In the genomic region with DNA sequence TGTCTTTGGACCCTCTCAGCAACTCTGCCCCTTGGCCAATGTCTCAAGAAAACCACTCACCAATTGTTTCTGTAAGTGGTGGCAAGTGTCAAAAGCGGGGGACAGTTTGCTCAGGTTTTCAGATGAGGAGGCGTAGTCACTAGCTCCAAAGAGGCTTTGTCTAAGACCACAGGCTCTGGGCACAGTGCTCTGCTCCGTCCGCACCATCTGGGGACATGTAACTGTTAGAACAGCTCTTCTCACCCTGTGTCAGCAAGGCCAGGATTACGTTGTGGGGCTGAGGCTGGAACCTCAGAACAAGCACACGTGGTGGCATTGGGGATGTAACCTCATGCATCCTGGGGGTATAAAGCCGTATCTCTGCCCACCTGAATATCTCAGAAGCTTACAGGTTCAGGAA, we compare ENCODE assay signal across 21 mouse cellular contexts. TPM values are rescaled to one million over a fixed set of nuclear protein-coding genes. Genes with fewer than 3 reads are reported as not detected.
DNase-seq lines count a peak whose midpoint lies in the region; ATAC-seq lines count a peak whose summit lies in the region.
"Had no signal": no experiment of that assay in that cellular context is flagged by ENCODE, and none has a peak within 500 bp of the region (broad histone marks: within the 10 kb centered on the region; RNA-seq: fewer than 3 reads in every experiment).

No protein-coding gene starts in this region.

- WGBS in midbrain, embryonic 10.5 days: 83% methylated on average over 7 of the region's 7 CpGs
- WGBS in midbrain, embryonic 13.5 days: 79% methylated on average over 7 of the region's 7 CpGs
- WGBS in embryonic facial prominence, embryonic 13.5 days: 83% methylated on average over 7 of the region's 7 CpGs

- no peaks in the 10 kb centered on the region for H3K9me3 ChIP-seq in midbrain, embryonic 10.5 days (replicated peaks)
- H3K9me3 ChIP-seq in midbrain, embryonic 13.5 days: no peaks in the 10 kb centered on the region
- H3K9me3 ChIP-seq in embryonic facial prominence, embryonic 13.5 days: no peaks in the 10 kb centered on the region
- H3K9me3 ChIP-seq: embryonic facial prominence, embryonic 15.5 days; hindbrain, embryonic 10.5 days; midbrain, embryonic 12.5 days had no signal

- H3K27me3 ChIP-seq in midbrain, embryonic 10.5 days (ENCODE audit: low read depth, poor library complexity, severe bottlenecking): peaks cover 22% of the 10 kb centered on the region
- peaks cover 7% of the 10 kb centered on the region; the same call in 1 of the 2 replicates for H3K27me3 ChIP-seq in midbrain, embryonic 13.5 days
- no peaks in the 10 kb centered on the region for H3K27me3 ChIP-seq in embryonic facial prominence, embryonic 13.5 days
- H3K27me3 ChIP-seq: embryonic facial prominence, embryonic 15.5 days had no signal

- H3K9ac ChIP-seq in midbrain, embryonic 13.5 days (replicated peaks): no peak overlapping the region
- no peak overlapping the region for H3K9ac ChIP-seq in embryonic facial prominence, embryonic 13.5 days
- H3K9ac ChIP-seq: embryonic facial prominence, embryonic 15.5 days; midbrain, embryonic 12.5 days had no signal

- H3K27ac ChIP-seq in midbrain, embryonic 10.5 days (replicated peaks): no peak overlapping the region
- H3K27ac ChIP-seq in midbrain, embryonic 13.5 days: no peak overlapping the region
- H3K27ac ChIP-seq in embryonic facial prominence, embryonic 13.5 days: no peak overlapping the region
- H3K27ac ChIP-seq: embryonic facial prominence, embryonic 15.5 days; midbrain, embryonic 12.5 days had no signal

- 0 out of 2 replicates have a peak overlapping the region, but pooled peaks have one; percentile 97 for H3K4me3 ChIP-seq in midbrain, embryonic 10.5 days
- no peak overlapping the region for H3K4me3 ChIP-seq in midbrain, embryonic 13.5 days (replicated peaks)
- H3K4me3 ChIP-seq in embryonic facial prominence, embryonic 13.5 days: no peak overlapping the region
- H3K4me3 ChIP-seq: midbrain, embryonic 12.5 days had no signal

- peak; percentile 93 for DNase-seq in heart, adult 11 months
- DNase-seq in heart, postnatal 10 days: no peak
- no peak for DNase-seq in midbrain, embryonic 10.5 days (ENCODE audit: low spot score)
- DNase-seq in frontal cortex, postnatal 14 days (ENCODE audit: low spot score in 2 of 2): no peak
- no peak for DNase-seq in right cerebral cortex, postnatal 25 days
- DNase-seq: adrenal gland, adult 8-10 months; cerebellum, adult 11-12 months; cerebellum, postnatal 14 days; gastrocnemius, postnatal 10 days; kidney, adult 8-10 months; kidney, postnatal 14 days; lung, postnatal 4 days; right cerebral cortex, postnatal 14 days; spleen, adult 18-20 months had no signal

- H3K36me3 ChIP-seq in midbrain, embryonic 10.5 days: no peaks in the 10 kb centered on the region
- no peaks in the 10 kb centered on the region for H3K36me3 ChIP-seq in midbrain, embryonic 13.5 days
- H3K36me3 ChIP-seq in embryonic facial prominence, embryonic 13.5 days: no peaks in the 10 kb centered on the region
- H3K36me3 ChIP-seq: embryonic facial prominence, embryonic 15.5 days; hindbrain, embryonic 10.5 days; midbrain, embryonic 12.5 days had no signal

- H3K4me2 ChIP-seq in midbrain, embryonic 13.5 days (replicated peaks): no peak overlapping the region
- H3K4me2 ChIP-seq in embryonic facial prominence, embryonic 13.5 days: 0 out of 2 replicates have a peak overlapping the region, but pooled peaks have one; percentile 96

- ATAC-seq in midbrain, embryonic 13.5 days: no peak
- ATAC-seq in embryonic facial prominence, embryonic 13.5 days (ENCODE audit: insufficient number of reproducible peaks, insufficient read depth, low FRiP score, low TSS enrichment, low read depth): no peak
- ATAC-seq: activated CD4-positive, CD25-positive, alpha-beta regulatory T cell, adult 4 months; hindbrain, embryonic 16.5 days had no signal

- intact Hi-C loops in heart, postnatal 10 days (cut with DNase I): no loop called here

- H3K4me1 ChIP-seq in midbrain, embryonic 10.5 days: peaks cover 30% of the 10 kb centered on the region
- H3K4me1 ChIP-seq in midbrain, embryonic 13.5 days (replicated peaks): peaks cover 18% of the 10 kb centered on the region
- H3K4me1 ChIP-seq in embryonic facial prominence, embryonic 13.5 days: peaks cover 20% of the 10 kb centered on the region

RNA-seq across cellular contexts. Expression of a gene that starts 1.4 kb away (rescaled TPM):
- 10 to 100 TPM in 1 of 2 experiments, 1 to 10 TPM in 1; 9.5 to 12.2 TPM for total RNA-seq in heart, postnatal 10 days (2021)
- polyA plus RNA-seq in midbrain, embryonic 10.5 days (2016; fragmentation: Nextera tagmentation; extraction: Ambion mirVana): 2.0 and 2.3 TPM in 2 replicates
- polyA plus RNA-seq in midbrain, embryonic 13.5 days (2015; fragmentation: Nextera tagmentation; extraction: Ambion mirVana): 1.8 and 2.0 TPM in 2 replicates
- 3.5 and 4.0 TPM in 2 replicates for polyA plus RNA-seq in embryonic facial prominence, embryonic 13.5 days (2015; fragmentation: Nextera tagmentation; extraction: Ambion mirVana)

RNA-seq across cellular contexts. Expression of a gene that starts 59.6 kb away (rescaled TPM):
- 100 to 1,000 TPM; 125 to 133 TPM for total RNA-seq in heart, postnatal 10 days (2021)
- 151 and 152 TPM in 2 replicates for polyA plus RNA-seq in midbrain, embryonic 10.5 days (2016; fragmentation: Nextera tagmentation; extraction: Ambion mirVana)
- polyA plus RNA-seq in midbrain, embryonic 13.5 days (2015; fragmentation: Nextera tagmentation; extraction: Ambion mirVana): 128 and 134 TPM in 2 replicates
- 150 and 163 TPM in 2 replicates for polyA plus RNA-seq in embryonic facial prominence, embryonic 13.5 days (2015; fragmentation: Nextera tagmentation; extraction: Ambion mirVana)

RNA-seq across cellular contexts. Expression of a gene that starts 59.8 kb away (rescaled TPM):
- 100 to 1,000 TPM; 448 to 485 TPM for total RNA-seq in heart, postnatal 10 days (2021)
- 22.5 and 23.7 TPM in 2 replicates for polyA plus RNA-seq in midbrain, embryonic 10.5 days (2016; fragmentation: Nextera tagmentation; extraction: Ambion mirVana)
- polyA plus RNA-seq in midbrain, embryonic 13.5 days (2015; fragmentation: Nextera tagmentation; extraction: Ambion mirVana): 18.5 and 21.9 TPM in 2 replicates
- 22.5 and 25.0 TPM in 2 replicates for polyA plus RNA-seq in embryonic facial prominence, embryonic 13.5 days (2015; fragmentation: Nextera tagmentation; extraction: Ambion mirVana)
